Mouse (Mus musculus) kidney, postnatal 14 days (tissue): ENCODE results near the gene Wnk4.

Experiments
- DNase-seq: peaks from one replicate; pipeline ENCODE4 v3.0.0; 2022; ENCODE audit warnings: mixed read lengths

The Wnk4 gene

GRCm38 (mm10) chr11:101277381-101278222, 17.2 kb downstream of the Wnk4 start:
- peak; percentile 89 for DNase-seq

- DNase-seq, result peak; percentile 93
Observed at GRCm38 (mm10) chr11:101278223-101279192, 18.1 kb downstream of the Wnk4 start, which contains the start of the genes Cntd1 and Coa3. Gene Cntd1 (plus strand): TSS chr11:101279012. Gene Coa3 (minus strand): TSS chr11:101279114.

GRCm38 (mm10) chr11:101279193-101279569, 18.8 kb downstream of the Wnk4 start:
- no peak for DNase-seq

- no peak for DNase-seq
Observed at GRCm38 (mm10) chr11:101280837-101281236, 20.5 kb downstream of the Wnk4 start.

GRCm38 (mm10) chr11:101282896-101283295, 22.5 kb downstream of the Wnk4 start:
- no peak for DNase-seq

- DNase-seq, result peak; percentile 69
Observed at GRCm38 (mm10) chr11:101283805-101284204, 23.4 kb downstream of the Wnk4 start.

- no peak for DNase-seq
Observed at GRCm38 (mm10) chr11:101287306-101287705, 26.9 kb downstream of the Wnk4 start.

GRCm38 (mm10) chr11:101291231-101291630, 30.9 kb downstream of the Wnk4 start:
- DNase-seq, result no peak

GRCm38 (mm10) chr11:101295191-101295590, 34.8 kb downstream of the Wnk4 start:
- no peak for DNase-seq

- DNase-seq, result no peak
Observed at GRCm38 (mm10) chr11:101300881-101301280, 40.5 kb downstream of the Wnk4 start.

GRCm38 (mm10) chr11:101301299-101302003, 41.1 kb downstream of the Wnk4 start:
- DNase-seq, result no peak

- DNase-seq, result peak; percentile 97
Observed at GRCm38 (mm10) chr11:101302004-101302798, 41.8 kb downstream of the Wnk4 start, which contains the start of gene Becn1. Gene Becn1 (minus strand): TSS chr11:101302286.

GRCm38 (mm10) chr11:101307744-101308143, 47.4 kb downstream of the Wnk4 start:
- no peak for DNase-seq

GRCm38 (mm10) chr11:101311083-101311482, 50.7 kb downstream of the Wnk4 start:
- DNase-seq, result no peak

GRCm38 (mm10) chr11:101312150-101312549, 51.8 kb downstream of the Wnk4 start:
- DNase-seq, result no peak

GRCm38 (mm10) chr11:101314567-101314966, 54.2 kb downstream of the Wnk4 start:
- no peak for DNase-seq

- no peak for DNase-seq
Observed at GRCm38 (mm10) chr11:101315082-101315650, 54.8 kb downstream of the Wnk4 start.

GRCm38 (mm10) chr11:101315665-101316500, 55.5 kb downstream of the Wnk4 start, which contains the start of gene Psme3:
Gene Psme3 (plus strand): TSS chr11:101316213.
- peak; percentile 95 for DNase-seq

GRCm38 (mm10) chr11:101316501-101316917, 56.1 kb downstream of the Wnk4 start:
- DNase-seq, result peak; percentile 25

GRCm38 (mm10) chr11:101323609-101324008, 63.2 kb downstream of the Wnk4 start:
- peak; percentile 88 for DNase-seq
